Mouse (Mus musculus) thymus, adult 2 months (tissue): ENCODE results near the gene Lrtm2.

ENCODE experiments used
- CTCF ChIP-seq: fragments of 200-500 bp; IDR thresholded peaks from 2 replicates; pipeline ENCODE4 v1.5.1; 2012; ENCODE audit warnings: mild to moderate bottlenecking, control low read depth, low read length, moderate library complexity, borderline replicate concordance; ENCODE audit not compliant: control insufficient read depth, poor library complexity, insufficient read depth; ENCODE audit errors: extremely low read depth
- POLR2A ChIP-seq: fragments of 200-500 bp; IDR thresholded peaks from 2 replicates; pipeline ENCODE4 v1.6.1; 2012; ENCODE audit warnings: mild to moderate bottlenecking, low read length, control low read depth, moderate library complexity; ENCODE audit not compliant: control insufficient read depth, poor library complexity, insufficient read depth; ENCODE audit errors: extremely low read depth

GRCm38 (mm10) chr6:119330506-119330905, at the start of gene Lrtm2:
- no peak for TF ChIP-seq POLR2A
- TF ChIP-seq CTCF, result no peak
